Mouse (Mus musculus) ES-Bruce4 (cell line): ENCODE results near the gene Hist1h4c. TPM values are rescaled to one million over a fixed set of nuclear protein-coding genes. Genes with fewer than 3 reads are reported as not detected.

Experiments
- H3K27ac ChIP-seq: 2 replicates; pipeline ENCODE4 v1.5.1; 2012; ENCODE audit warnings: low read length, inconsistent platforms; ENCODE audit not compliant: insufficient read depth
- H3K27me3 ChIP-seq: 2 replicates; pipeline ENCODE4 v1.6.1; 2012; ENCODE audit warnings: mild to moderate bottlenecking, low read length, inconsistent platforms; ENCODE audit not compliant: control insufficient read depth, poor library complexity, insufficient read depth, severe bottlenecking
- H3K36me3 ChIP-seq: 2 replicates; pipeline ENCODE4 v1.6.1; 2012; ENCODE audit warnings: inconsistent platforms, mild to moderate bottlenecking, low read length, moderate library complexity; ENCODE audit not compliant: control insufficient read depth, poor library complexity, insufficient read depth, severe bottlenecking
- H3K4me1 ChIP-seq: one replicate; pipeline ENCODE4 v1.8.1; 2011; ENCODE audit warnings: low read length; ENCODE audit not compliant: control insufficient read depth, insufficient read depth
- H3K4me3 ChIP-seq: 2 replicates; pipeline ENCODE4 v1.5.1; 2011; ENCODE audit warnings: low read depth, mild to moderate bottlenecking, low read length
- H3K9ac ChIP-seq: 2 replicates; pipeline ENCODE4 v1.6.1; 2012; ENCODE audit warnings: low read depth, mild to moderate bottlenecking, inconsistent platforms; ENCODE audit not compliant: poor library complexity, severe bottlenecking
- H3K9me3 ChIP-seq: replicated peaks from 2 replicates; pipeline ENCODE4 v1.6.1; 2012; ENCODE audit warnings: mild to moderate bottlenecking, low read length, inconsistent platforms; ENCODE audit not compliant: control insufficient read depth, poor library complexity, insufficient read depth, severe bottlenecking
- CTCF ChIP-seq: IDR thresholded peaks from one replicate; pipeline ENCODE4 v1.8.1; 2011; ENCODE audit warnings: low read depth, low read length
- EP300 ChIP-seq: IDR thresholded peaks from 2 replicates; pipeline ENCODE4 v1.6.1; 2011; ENCODE audit warnings: low read depth, low read length; ENCODE audit not compliant: insufficient read depth
- POLR2A ChIP-seq: IDR thresholded peaks from one replicate; pipeline ENCODE4 v1.8.1; 2011; ENCODE audit warnings: low read length; ENCODE audit not compliant: insufficient read depth
- polyA plus RNA-seq: library from polyadenylated mRNA; stranded (reverse); fragments of >200 nt; gene quantifications from 2 replicates; pipeline ENCODE4 v1.2.4, GENCODE M21; 2011; ENCODE audit warnings: low read depth; ENCODE audit not compliant: missing spikeins, insufficient read depth, insufficient read length

Gene Hist1h4c
- polyA plus RNA-seq, 1 experiment = 1.3 TPM

- TF ChIP-seq EP300 = no peak
- no peak for TF ChIP-seq CTCF
- TF ChIP-seq POLR2A = no peak
- Histone ChIP-seq H3K9me3 (no peaks in the 10 kb centered on the region), H3K4me3 (no peak overlapping the region), H3K27me3 (no peaks in the 10 kb centered on the region), H3K4me1 (no peaks in the 10 kb centered on the region), H3K9ac (no peak overlapping the region), H3K27ac (no peak overlapping the region), H3K36me3 (no peaks in the 10 kb centered on the region)
Observed at GRCm38 (mm10) chr13:23702220-23702619, 4.0 kb upstream of the Hist1h4c start.

DNA sequence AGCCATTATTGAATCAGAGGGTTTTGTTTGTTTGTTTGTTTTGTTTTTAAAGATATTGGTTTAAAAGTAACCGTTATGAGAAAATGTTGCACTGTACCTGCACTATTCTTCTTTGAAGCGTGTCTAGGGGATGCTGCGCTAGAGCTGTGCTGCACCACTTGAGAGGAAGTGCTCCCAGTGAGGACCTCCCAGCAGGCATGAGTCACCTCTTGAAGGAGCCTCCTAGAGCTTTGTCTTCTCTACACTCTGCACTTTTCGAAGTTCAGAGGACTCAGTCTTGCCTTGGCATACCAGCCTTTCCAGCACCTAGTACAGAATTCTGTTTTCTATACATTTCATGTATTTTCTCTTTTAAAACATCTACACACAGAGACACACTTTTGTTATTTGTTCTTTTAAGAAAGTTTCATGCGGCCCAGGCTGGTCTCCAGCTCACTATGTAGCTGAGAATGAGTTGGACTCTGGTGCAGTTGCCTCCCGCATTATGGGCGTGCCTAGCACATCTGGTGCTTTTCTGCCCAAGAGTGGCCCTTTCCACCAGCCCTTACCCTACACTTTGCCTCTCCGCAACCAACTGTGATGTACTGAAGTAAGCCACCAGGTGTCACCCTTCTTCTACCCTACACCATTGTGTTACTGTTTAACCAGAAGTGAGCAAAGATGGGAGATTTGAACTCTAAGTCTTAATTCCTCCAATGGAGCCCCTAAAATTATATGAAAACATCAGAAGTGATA, 2.7 kb upstream of the Hist1h4c start:
- H3K9me3 ChIP-seq = no peaks in the 10 kb centered on the region
- TF ChIP-seq CTCF = peak; percentile 47
- TF ChIP-seq POLR2A = no peak
- H3K36me3 ChIP-seq = no peaks in the 10 kb centered on the region
- no peak overlapping the region for H3K4me3 ChIP-seq
- no peaks in the 10 kb centered on the region for H3K27me3 ChIP-seq
- H3K4me1 ChIP-seq = no peaks in the 10 kb centered on the region
- H3K27ac ChIP-seq = no peak overlapping the region
- no peak overlapping the region for H3K9ac ChIP-seq

GRCm38 (mm10) chr13:23699767-23700166, 1.5 kb upstream of the Hist1h4c start:
- Histone ChIP-seq H3K36me3 (no peaks in the 10 kb centered on the region), H3K27me3 (no peaks in the 10 kb centered on the region), H3K9me3 (no peaks in the 10 kb centered on the region), H3K4me1 (no peaks in the 10 kb centered on the region), H3K27ac (no peak overlapping the region), H3K9ac (no peak overlapping the region), H3K4me3 (no peak overlapping the region)
- TF ChIP-seq POLR2A = no peak
- TF ChIP-seq CTCF = no peak
- no peak for TF ChIP-seq EP300

GRCm38 (mm10) chr13:23698996-23699395, 742 bp upstream of the Hist1h4c start:
- H3K9ac ChIP-seq = peak overlapping the region; percentile 40
- no peaks in the 10 kb centered on the region for H3K9me3 ChIP-seq
- TF ChIP-seq POLR2A = no peak
- no peak overlapping the region for H3K4me3 ChIP-seq
- H3K36me3 ChIP-seq = no peaks in the 10 kb centered on the region
- H3K27me3 ChIP-seq = no peaks in the 10 kb centered on the region
- no peak overlapping the region for H3K27ac ChIP-seq
- no peaks in the 10 kb centered on the region for H3K4me1 ChIP-seq

GRCm38 (mm10) chr13:23697491-23698299, 559 bp downstream of the Hist1h4c start:
- no peaks in the 10 kb centered on the region for H3K9me3 ChIP-seq
- H3K4me3 ChIP-seq = peak overlapping the region; percentile 66
- no peaks in the 10 kb centered on the region for H3K4me1 ChIP-seq
- TF ChIP-seq EP300 (no peak), CTCF (peak; percentile 38), POLR2A (no peak)
- H3K36me3 ChIP-seq = no peaks in the 10 kb centered on the region
- peak overlapping the region; percentile 59 for H3K27ac ChIP-seq
- H3K27me3 ChIP-seq = no peaks in the 10 kb centered on the region
- H3K9ac ChIP-seq = peak overlapping the region; percentile 72

GRCm38 (mm10) chr13:23696061-23696474, 2.2 kb downstream of the Hist1h4c start:
- Histone ChIP-seq H3K4me3 (no peak overlapping the region), H3K4me1 (no peaks in the 10 kb centered on the region), H3K9ac (peak overlapping the region; percentile 28; the same call in 1 of the 2 replicates), H3K27me3 (no peaks in the 10 kb centered on the region), H3K9me3 (no peaks in the 10 kb centered on the region), H3K36me3 (no peaks in the 10 kb centered on the region), H3K27ac (no peak overlapping the region)
- TF ChIP-seq POLR2A (no peak), EP300 (no peak), CTCF (no peak)
